Mouse (Mus musculus): ENCODE measurements around the gene Ccdc62. TPM values are rescaled to one million over a fixed set of nuclear protein-coding genes. Genes with fewer than 3 reads are reported as not detected.

Gene Ccdc62
- polyA plus RNA-seq, 2 experiments = 2.7 to 3.4 TPM

DNA sequence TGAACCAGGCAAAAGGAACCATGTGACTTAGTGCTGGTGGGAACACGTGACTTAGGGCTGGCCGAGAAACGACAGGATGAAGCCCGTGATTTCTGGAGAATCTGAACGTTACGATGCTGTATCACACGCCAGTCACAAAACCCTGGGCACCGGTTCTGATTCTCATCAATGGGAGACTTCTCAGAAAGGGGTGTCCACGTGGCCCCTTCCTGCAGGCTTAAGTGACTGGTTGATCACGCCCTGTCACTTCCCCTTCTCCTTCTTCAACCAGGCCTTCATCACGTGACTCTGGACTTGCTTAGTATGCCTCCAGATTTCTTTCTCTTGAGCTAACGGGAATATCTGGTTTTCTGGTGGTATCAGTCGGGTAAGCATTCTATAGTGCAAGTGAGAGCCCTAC is 33.1 kb upstream of the Ccdc62 start:
- no peak for DNase-seq (ENCODE audit: low read depth in 3 of 3, low spot score in 3 of 3)
- Histone ChIP-seq H3K36me3 (replicated peaks; ENCODE audit: control insufficient read depth, insufficient read depth, low read depth) (no peaks in the 10 kb centered on the region), H3K27me3 (ENCODE audit: control insufficient read depth, insufficient read depth, low read length) (no peaks in the 10 kb centered on the region), H3K9me3 (ENCODE audit: control insufficient read depth, low read length) (no peaks in the 10 kb centered on the region), H3K4me1 (replicated peaks; ENCODE audit: control insufficient read depth in 2 of 2, insufficient read depth in 2 of 2, low read length in 1 of 2) (no peaks in the 10 kb centered on the region), H3K4me2 (ENCODE audit: low read depth) (no peak overlapping the region), H3K9ac (replicated peaks) (no peak overlapping the region), H3K4me3 (ENCODE audit: insufficient read depth in 1 of 2, low read depth in 2 of 2, low read length in 2 of 2) (no peak overlapping the region), H3K27ac (no peak overlapping the region)
- 40% methylated on average over 13 of the region's 13 CpGs for WGBS (ENCODE audit: insufficient replicate concordance)
- ATAC-seq (ENCODE audit: insufficient read depth) = no peak
- TF ChIP-seq EP300 (IDR thresholded peaks at IDR 0.05; ENCODE audit: low read depth) (no peak), CTCF (IDR thresholded peaks at IDR 0.05; ENCODE audit: low read depth) (no peak)

DNA sequence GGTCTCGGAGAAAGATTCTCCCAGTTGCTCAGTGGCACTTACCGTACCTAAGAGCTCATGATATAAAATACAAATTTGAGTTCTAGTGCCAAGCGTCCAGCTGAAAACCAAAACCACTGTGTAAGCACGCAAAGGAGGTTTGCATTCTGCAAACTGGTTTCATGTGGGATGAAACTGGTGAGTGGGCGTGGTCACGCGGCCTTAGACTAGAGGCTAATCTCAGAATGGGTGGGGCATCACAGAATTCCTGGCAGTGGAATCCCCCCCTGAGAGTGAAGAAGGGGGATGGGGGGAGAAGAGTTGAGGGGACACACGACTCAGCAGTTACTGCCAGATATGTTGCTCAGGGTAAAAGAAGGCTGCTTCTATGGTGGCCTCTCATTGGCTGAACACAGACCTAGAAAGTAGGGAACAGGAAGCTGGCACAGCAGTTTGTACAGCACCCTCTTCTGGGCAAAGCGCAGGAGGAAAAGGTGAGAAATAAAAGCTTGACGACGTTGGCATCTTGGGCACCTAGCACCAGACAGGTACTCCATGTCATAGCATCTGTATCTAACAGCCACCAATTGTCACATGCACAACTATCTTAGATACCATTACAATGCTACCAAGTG is 26.3 kb upstream of the Ccdc62 start:
- DNase-seq (ENCODE audit: low read depth in 3 of 3, low spot score in 3 of 3) = no peak
- Histone ChIP-seq H3K27me3 (ENCODE audit: control insufficient read depth, insufficient read depth, low read length) (no peaks in the 10 kb centered on the region), H3K4me3 (ENCODE audit: insufficient read depth in 1 of 2, low read depth in 2 of 2, low read length in 2 of 2) (no peak overlapping the region), H3K36me3 (replicated peaks; ENCODE audit: control insufficient read depth, insufficient read depth, low read depth) (peaks cover 8% of the 10 kb centered on the region), H3K4me1 (replicated peaks; ENCODE audit: control insufficient read depth in 2 of 2, insufficient read depth in 2 of 2, low read length in 1 of 2) (peaks cover 3 to 16% of the 10 kb centered on the region in 2 experiments; a peak in 3 of 4 replicates), H3K9ac (replicated peaks) (no peak overlapping the region), H3K4me2 (ENCODE audit: low read depth) (no peak overlapping the region), H3K27ac (no peak overlapping the region), H3K9me3 (ENCODE audit: control insufficient read depth, low read length) (no peaks in the 10 kb centered on the region)
- TF ChIP-seq CTCF (IDR thresholded peaks at IDR 0.05; ENCODE audit: low read depth) = no peak
- TF ChIP-seq EP300 (IDR thresholded peaks at IDR 0.05; ENCODE audit: low read depth) = no peak
- ATAC-seq (ENCODE audit: insufficient read depth) = no peak
- WGBS (ENCODE audit: insufficient replicate concordance) = 58% methylated on average over 11 of the region's 11 CpGs

DNA sequence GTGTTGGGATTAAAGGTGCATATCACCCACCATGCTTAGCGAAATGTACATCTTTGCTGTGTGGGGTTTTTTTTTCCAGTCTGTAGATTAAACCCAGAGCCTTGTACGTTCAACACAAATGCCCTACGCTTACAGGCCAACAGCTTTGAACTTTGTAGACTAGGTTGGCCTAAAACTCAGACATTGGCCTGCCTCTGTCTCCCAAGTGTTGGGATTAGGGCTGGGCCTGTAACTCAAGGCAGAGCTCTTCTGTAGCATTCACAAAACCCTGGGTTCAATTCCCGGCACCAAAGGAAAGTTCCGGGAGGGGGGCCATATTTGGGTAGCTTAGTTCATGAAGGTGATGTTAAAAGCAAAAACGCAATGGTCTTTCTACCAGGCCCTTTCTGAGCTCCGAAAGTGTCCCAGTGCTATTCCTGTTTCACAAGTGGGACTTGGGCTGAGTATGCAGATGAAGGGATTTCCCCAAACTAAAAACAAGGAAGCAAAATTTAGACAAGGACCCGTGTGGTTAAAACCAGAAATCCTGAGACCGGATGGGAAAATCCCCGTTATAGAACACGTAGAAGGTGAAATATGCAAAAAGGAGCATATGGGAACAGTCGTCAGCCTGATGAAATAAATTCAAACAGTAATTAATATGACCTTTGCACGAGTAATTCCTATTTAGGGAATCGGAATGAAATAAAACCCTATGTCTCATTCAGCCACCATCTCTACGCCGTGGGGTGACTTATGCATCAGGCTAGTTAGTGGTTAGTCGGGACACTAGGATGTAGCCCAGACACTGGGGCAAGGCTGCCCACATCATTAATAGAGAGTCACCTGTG is 24.1 kb upstream of the Ccdc62 start:
- H3K4me2 ChIP-seq (ENCODE audit: low read depth) = peak overlapping the region; percentile 65
- peak overlapping the region; percentile 34 to 80; a peak in 2 of 4 replicates for H3K4me3 ChIP-seq (ENCODE audit: insufficient read depth in 1 of 2, low read depth in 2 of 2, low read length in 2 of 2)
- DNase-seq (ENCODE audit: low read depth in 3 of 3, low spot score in 3 of 3) (no peak), ATAC-seq (ENCODE audit: insufficient read depth) (no peak)
- WGBS (ENCODE audit: insufficient replicate concordance) = 58% methylated on average over 17 of the region's 17 CpGs
- TF ChIP-seq CTCF (IDR thresholded peaks at IDR 0.05; ENCODE audit: low read depth) (no peak), EP300 (IDR thresholded peaks at IDR 0.05; ENCODE audit: low read depth) (no peak)
- H3K27ac ChIP-seq = no peak overlapping the region
- H3K4me1 ChIP-seq (replicated peaks; ENCODE audit: control insufficient read depth in 2 of 2, insufficient read depth in 2 of 2, low read length in 1 of 2) = peaks cover 3 to 16% of the 10 kb centered on the region in 2 experiments; a peak in 3 of 4 replicates
- no peak overlapping the region; the same call in 1 of the 2 replicates for H3K9ac ChIP-seq (replicated peaks)
- H3K36me3 ChIP-seq (replicated peaks; ENCODE audit: control insufficient read depth, insufficient read depth, low read depth) = peaks cover 16% of the 10 kb centered on the region
- H3K9me3 ChIP-seq (ENCODE audit: control insufficient read depth, low read length) = no peaks in the 10 kb centered on the region
- no peaks in the 10 kb centered on the region for H3K27me3 ChIP-seq (ENCODE audit: control insufficient read depth, insufficient read depth, low read length)

DNA sequence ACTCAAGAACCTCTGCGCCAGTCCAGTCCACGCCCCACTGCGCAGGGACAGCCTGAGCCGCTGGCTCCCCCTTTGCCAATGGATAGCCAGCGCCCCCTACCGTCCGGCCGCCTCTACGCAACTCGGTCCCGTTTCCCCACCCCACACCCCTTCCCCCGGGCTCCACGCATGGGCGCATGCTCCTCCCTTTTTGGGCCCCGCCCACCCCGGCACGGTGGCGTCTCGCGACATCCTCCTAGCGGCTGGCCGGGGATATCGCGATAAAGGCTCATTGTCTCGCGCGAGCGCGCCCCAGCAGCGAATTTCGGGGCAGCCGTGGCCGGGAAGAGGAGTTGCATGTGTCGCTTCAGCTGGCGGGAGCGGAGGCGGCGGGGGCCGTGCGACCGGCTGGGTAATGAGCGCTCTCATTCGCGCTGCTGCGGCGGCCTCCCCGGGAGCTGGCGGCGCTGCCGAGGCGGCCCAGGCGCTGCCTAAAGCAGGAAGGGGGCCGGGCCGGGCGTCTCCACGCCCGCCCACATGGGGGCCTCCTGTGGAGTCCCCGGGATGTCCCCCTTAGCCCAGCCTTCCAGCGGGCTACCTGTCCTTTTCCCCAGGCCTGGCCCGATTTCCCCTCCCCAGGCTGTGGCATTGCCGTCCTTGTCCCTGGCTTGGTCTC is 23.4 kb upstream of the Ccdc62 start, which contains the start of gene Denr:
Denr (plus strand) TSS at position 200 of the 655 bp plus-strand sequence.
- no peaks in the 10 kb centered on the region for H3K9me3 ChIP-seq (ENCODE audit: control insufficient read depth, low read length)
- no peaks in the 10 kb centered on the region for H3K27me3 ChIP-seq (ENCODE audit: control insufficient read depth, insufficient read depth, low read length)
- H3K27ac ChIP-seq = peak within 1 kb of the TSS; percentile 12; the same call in 1 of the 2 replicates
- peak; percentile 90 to 95 (median 92) for DNase-seq (ENCODE audit: low read depth in 3 of 3, low spot score in 3 of 3)
- WGBS (ENCODE audit: insufficient replicate concordance) = under 1% methylated on average over 61 of the region's 61 CpGs
- peak within 1 kb of the TSS; percentile 65 for H3K4me2 ChIP-seq (ENCODE audit: low read depth)
- peak; percentile 93 for ATAC-seq (ENCODE audit: insufficient read depth)
- H3K4me1 ChIP-seq (replicated peaks; ENCODE audit: control insufficient read depth in 2 of 2, insufficient read depth in 2 of 2, low read length in 1 of 2) = peaks cover 3 to 16% of the 10 kb centered on the region in 2 experiments; a peak in 3 of 4 replicates
- TF ChIP-seq CTCF (IDR thresholded peaks at IDR 0.05; ENCODE audit: low read depth) (peak; percentile 99), EP300 (IDR thresholded peaks at IDR 0.05; ENCODE audit: low read depth) (peak; percentile 99)
- peak within 1 kb of the TSS; percentile 80 to 89 for H3K4me3 ChIP-seq (ENCODE audit: insufficient read depth in 1 of 2, low read depth in 2 of 2, low read length in 2 of 2)
- peaks cover 16% of the 10 kb centered on the region for H3K36me3 ChIP-seq (replicated peaks; ENCODE audit: control insufficient read depth, insufficient read depth, low read depth)
- H3K9ac ChIP-seq (replicated peaks) = peak within 1 kb of the TSS; percentile 84

All from liver, embryonic 14.5 days (tissue).